ENCODE assay signal across 10 mouse cellular contexts in the genomic region with DNA sequence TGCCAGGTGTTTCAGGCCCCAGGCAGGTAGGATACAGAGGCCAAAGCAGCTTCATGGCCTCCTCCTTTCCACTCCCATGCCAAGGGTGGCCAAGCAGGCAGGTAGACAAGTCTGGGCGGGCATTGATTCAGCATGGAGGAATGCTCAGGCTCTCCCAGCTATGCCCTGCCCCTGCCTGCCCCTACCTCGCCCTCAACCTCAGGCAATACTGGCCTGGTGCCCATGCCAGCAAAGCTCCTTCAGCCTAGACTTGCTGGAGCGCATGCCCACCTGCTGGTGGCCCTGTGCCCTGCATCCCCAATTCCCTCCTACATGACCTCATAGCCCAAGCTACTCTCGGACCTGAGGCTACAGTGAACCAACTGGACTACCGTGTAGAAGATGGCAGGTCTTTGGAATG. TPM values are rescaled to one million over a fixed set of nuclear protein-coding genes. Genes with fewer than 3 reads are reported as not detected.
A peak's percentile ranks its signal among the peaks of the same experiment; 100 is the strongest.
DNase-seq lines count a peak whose midpoint lies in the region; ATAC-seq and TF ChIP-seq lines count a peak whose summit lies in the region.
"Had no signal": no experiment of that assay in that cellular context is flagged by ENCODE, and none has a peak within 500 bp of the region (broad histone marks: within the 10 kb centered on the region; RNA-seq: fewer than 3 reads in every experiment).

No protein-coding gene starts in this region.

- H3K27ac ChIP-seq in thymus, adult 2 months (ENCODE audit: control insufficient read depth, insufficient read depth, low read length): no peak overlapping the region
- no peak overlapping the region for H3K27ac ChIP-seq in hindbrain, embryonic 13.5 days

- no peak for ATAC-seq in cerebellum, adult (ENCODE audit: insufficient number of reproducible peaks, low FRiP score, low TSS enrichment)
- no peak for ATAC-seq in erythroid progenitor cell, adult 5-6 weeks (replicated peaks; ENCODE audit: low FRiP score, poor library complexity, severe bottlenecking)
- ATAC-seq in hindbrain, embryonic 13.5 days (ENCODE audit: low FRiP score): no peak

- DNase-seq in cerebellum, adult 9-11 months: peak; percentile 35
- DNase-seq in thymus, adult 2 months: no peak
- DNase-seq in thymus, adult 18-20 months: no peak
- DNase-seq in lung, adult 2 months: peak; percentile 37
- DNase-seq in spleen, adult 18-20 months: no peak

- H3K4me1 ChIP-seq in thymus, adult 2 months (replicated peaks; ENCODE audit: control insufficient read depth, insufficient read depth, low read length): peaks cover 33% of the 10 kb centered on the region
- H3K4me1 ChIP-seq in lung, adult 2 months (ENCODE audit: control insufficient read depth, insufficient read depth, low read length): no peaks in the 10 kb centered on the region
- 0 out of 2 replicates have a peak, but pooled peaks cover 4% of the 10 kb centered on the region for H3K4me1 ChIP-seq in hindbrain, embryonic 13.5 days (replicated peaks)

- no peaks in the 10 kb centered on the region for H3K27me3 ChIP-seq in thymus, adult 2 months (ENCODE audit: control insufficient read depth, insufficient read depth, low read length)
- no peaks in the 10 kb centered on the region; the same call in 1 of the 2 replicates for H3K27me3 ChIP-seq in hindbrain, embryonic 13.5 days

- H3K36me3 ChIP-seq in thymus, adult 2 months (ENCODE audit: control insufficient read depth, insufficient read depth, low read length): no peaks in the 10 kb centered on the region
- H3K36me3 ChIP-seq in hindbrain, embryonic 13.5 days: no peaks in the 10 kb centered on the region

- H3K9me3 ChIP-seq in hindbrain, embryonic 13.5 days: no peaks in the 10 kb centered on the region

- no peak for TF ChIP-seq POLR2A in thymus, adult 2 months (IDR thresholded peaks at IDR 0.05; ENCODE audit: control insufficient read depth, extremely low read depth, insufficient read depth, low read length, poor library complexity)
- no peak for TF ChIP-seq POLR2A in lung, adult 2 months (IDR thresholded peaks at IDR 0.05; ENCODE audit: borderline replicate concordance, extremely low read depth, low read depth, low read length)

- 86% methylated on average over 5 of the region's 5 CpGs for WGBS in thymus, adult 2 months
- 77% methylated on average over 5 of the region's 5 CpGs for WGBS in lung, adult 2 months
- WGBS in hindbrain, embryonic 13.5 days: 83% methylated on average over 5 of the region's 5 CpGs

- TF ChIP-seq CTCF in thymus, adult 2 months (IDR thresholded peaks at IDR 0.05; ENCODE audit: borderline replicate concordance, control insufficient read depth, extremely low read depth, insufficient read depth, low read length, poor library complexity): 0 out of 2 replicates have a peak, but pooled peaks have one; percentile 16
- peak; percentile 47; the same call in 1 of the 2 replicates for TF ChIP-seq CTCF in lung, adult 2 months (IDR thresholded peaks at IDR 0.05; ENCODE audit: insufficient read depth, low read length)

- no peak overlapping the region for H3K4me3 ChIP-seq in thymus, adult 2 months (ENCODE audit: control insufficient read depth, insufficient read depth, low read length)
- H3K4me3 ChIP-seq in lung, adult 2 months (replicated peaks; ENCODE audit: extremely low read depth, low read depth, low read length): no peak overlapping the region
- no peak overlapping the region for H3K4me3 ChIP-seq in hindbrain, embryonic 13.5 days

- H3K9ac ChIP-seq in hindbrain, embryonic 13.5 days: no peak overlapping the region

- H3K4me2 ChIP-seq in hindbrain, embryonic 13.5 days: no peak overlapping the region

RNA-seq across cellular contexts. Expression of gene Syt8, which starts 2.7 kb away (rescaled TPM):
- polyA plus RNA-seq in thymus, adult 2 months (2012; rRNA removed): 2.2 and 5.2 TPM in 2 replicates
- polyA plus RNA-seq in lung, adult 2 months (2012; rRNA removed): 0.19 and 8.6 TPM in 2 replicates
- total RNA-seq in erythroid progenitor cell, adult 5-6 weeks (2015; ENCODE audit: low replicate concordance): not detected in 2 replicates
- total RNA-seq in erythroid progenitor cell, adult 5-6 weeks (2017; ENCODE audit: low replicate concordance): not detected in 2 replicates
- polyA plus RNA-seq in hindbrain, embryonic 13.5 days (2015; fragmentation: Nextera tagmentation; extraction: Ambion mirVana): not detected in 2 replicates
- polyA plus RNA-seq: embryonic facial prominence, embryonic 11.5 days; limb, embryonic 11.5 days had no signal

RNA-seq across cellular contexts. Expression of gene Tnni2, which starts 4.3 kb away (rescaled TPM):
- 3.2 and 4.3 TPM in 2 replicates for polyA plus RNA-seq in thymus, adult 2 months (2012; rRNA removed)
- polyA plus RNA-seq in lung, adult 2 months (2012; rRNA removed): 3.1 and 223 TPM in 2 replicates
- total RNA-seq in erythroid progenitor cell, adult 5-6 weeks (2015; ENCODE audit: low replicate concordance): not detected in 2 replicates
- not detected in 2 replicates for total RNA-seq in erythroid progenitor cell, adult 5-6 weeks (2017; ENCODE audit: low replicate concordance)
- 1.4 and 1.8 TPM in 2 replicates for polyA plus RNA-seq in hindbrain, embryonic 13.5 days (2015; fragmentation: Nextera tagmentation; extraction: Ambion mirVana)

RNA-seq across cellular contexts. Expression of gene Lsp1, which starts 23.3 kb away (rescaled TPM):
- polyA plus RNA-seq in thymus, adult 2 months (2012; rRNA removed): 507 and 626 TPM in 2 replicates
- polyA plus RNA-seq in lung, adult 2 months (2012; rRNA removed): 131 and 188 TPM in 2 replicates
- 88.0 and 115 TPM in 2 replicates for total RNA-seq in erythroid progenitor cell, adult 5-6 weeks (2015; ENCODE audit: low replicate concordance)
- total RNA-seq in erythroid progenitor cell, adult 5-6 weeks (2017; ENCODE audit: low replicate concordance): 64.5 and 76.5 TPM in 2 replicates
- polyA plus RNA-seq in hindbrain, embryonic 13.5 days (2015; fragmentation: Nextera tagmentation; extraction: Ambion mirVana): 5.1 and 6.8 TPM in 2 replicates

RNA-seq across cellular contexts. Expression of gene Ctsd, which starts 49.5 kb away (rescaled TPM):
- polyA plus RNA-seq in thymus, adult 2 months (2012; rRNA removed): 762 and 992 TPM in 2 replicates
- polyA plus RNA-seq in lung, adult 2 months (2012; rRNA removed): 689 and 921 TPM in 2 replicates
- total RNA-seq in erythroid progenitor cell, adult 5-6 weeks (2015; ENCODE audit: low replicate concordance): 207 and 227 TPM in 2 replicates
- total RNA-seq in erythroid progenitor cell, adult 5-6 weeks (2017; ENCODE audit: low replicate concordance): 161 and 184 TPM in 2 replicates
- 270 and 293 TPM in 2 replicates for polyA plus RNA-seq in hindbrain, embryonic 13.5 days (2015; fragmentation: Nextera tagmentation; extraction: Ambion mirVana)

RNA-seq across cellular contexts. Expression of gene Gm49369, which starts 54.9 kb away (rescaled TPM):
- polyA plus RNA-seq in thymus, adult 2 months (2012; rRNA removed): 0.23 and 0.31 TPM in 2 replicates
- polyA plus RNA-seq in lung, adult 2 months (2012; rRNA removed): 0.24 TPM in 1 of 2 replicates, not detected in the other
- total RNA-seq in erythroid progenitor cell, adult 5-6 weeks (2015; ENCODE audit: low replicate concordance): not detected in 2 replicates
- 143 and 216 TPM in 2 replicates for total RNA-seq in erythroid progenitor cell, adult 5-6 weeks (2017; ENCODE audit: low replicate concordance)
- polyA plus RNA-seq in hindbrain, embryonic 13.5 days (2015; fragmentation: Nextera tagmentation; extraction: Ambion mirVana): 0.36 TPM in 1 of 2 replicates, not detected in the other
- polyA plus RNA-seq: embryonic facial prominence, embryonic 11.5 days had no signal

Comparison
In these comparisons a context has a peak if more than half of its experiments do, and no peak if none do; other contexts are left out.
1. DNase-seq: peak in cerebellum, adult 9-11 months (single experiment) and lung, adult 2 months (single experiment); none in thymus, adult 2 months (single experiment), thymus, adult 18-20 months (0 of 2) and spleen, adult 18-20 months (0 of 2).
2. RNA of gene Lsp1, which starts 23.3 kb away (polyA plus RNA-seq): 507 to 626 TPM in thymus, adult 2 months and 131 to 188 TPM in lung, adult 2 months; 5.1 to 6.8 TPM in hindbrain, embryonic 13.5 days; every median in the first group is over 10 times any median in the second.